Mouse (Mus musculus): ENCODE measurements at regions not wholly inside any gene's neighbourhood (a gene's known extent, or its start where the extent isn't known, plus 50 kb on each side); places are given as distances from the start of the nearest gene placed in this dataset.

GRCm38 (mm10) chr11:44261657-44262056 is 138.2 kb upstream of the Il12b start:
- TF ChIP-seq CTCF (conservative IDR thresholded peaks at IDR 0.05; ENCODE audit: insufficient read depth, insufficient read length, low read depth, low read length), result no peak
- TF ChIP-seq POLR2A (IDR thresholded peaks at IDR 0.05; ENCODE audit: low read depth, low read length), result no peak
